Mouse (Mus musculus) lung, postnatal 0 days (tissue): ENCODE results near the gene Ifna7.

Experiments
- CTCF ChIP-seq: IDR thresholded peaks from 2 replicates; pipeline ENCODE4 v1.5.1; 2016; ENCODE audit warnings: antibody characterized with exemption, mild to moderate bottlenecking
- EP300 ChIP-seq: IDR thresholded peaks from 2 replicates; pipeline ENCODE4 v1.6.1; 2016; ENCODE audit warnings: antibody characterized with exemption, mild to moderate bottlenecking, control low read depth

GRCm38 (mm10) chr4:88815928-88816327 is at the start of gene Ifna7:
- no peak for TF ChIP-seq EP300
- TF ChIP-seq CTCF = no peak
